Mouse (Mus musculus): Measurements from ENCODE around the gene BC049352. TPM values are rescaled to one million over a fixed set of nuclear protein-coding genes. Genes with fewer than 3 reads are reported as not detected.

Gene BC049352
- total RNA-seq (2015; ENCODE audit: low replicate concordance): not detected in 2 replicates
- total RNA-seq (2017; ENCODE audit: low replicate concordance): not detected in 2 replicates

- ATAC-seq (replicated peaks; ENCODE audit: low FRiP score, poor library complexity, severe bottlenecking): no peak
These were observed at the start of gene BC049352 for GRCm38 (mm10) chr9:45181770-45182169. Gene BC049352 (plus strand): TSS chr9:45182007.

- no peak for ATAC-seq (replicated peaks; ENCODE audit: low FRiP score, poor library complexity, severe bottlenecking)
These were observed 48.1 kb upstream of the BC049352 start for GRCm38 (mm10) chr9:45133484-45134310.

- no peak for ATAC-seq (replicated peaks; ENCODE audit: low FRiP score, poor library complexity, severe bottlenecking)
These were observed 45.2 kb upstream of the BC049352 start for GRCm38 (mm10) chr9:45136442-45137169.

GRCm38 (mm10) chr9:45138191-45139032, 43.4 kb upstream of the BC049352 start, which contains the start of gene Scn4b:
Gene Scn4b (plus strand): TSS chr9:45138395.
- ATAC-seq (replicated peaks; ENCODE audit: low FRiP score, poor library complexity, severe bottlenecking): no peak

- no peak for ATAC-seq (replicated peaks; ENCODE audit: low FRiP score, poor library complexity, severe bottlenecking)
These were observed 42.7 kb upstream of the BC049352 start for GRCm38 (mm10) chr9:45139082-45139481.

- ATAC-seq (replicated peaks; ENCODE audit: low FRiP score, poor library complexity, severe bottlenecking): no peak
These were observed 40.9 kb upstream of the BC049352 start for GRCm38 (mm10) chr9:45140945-45141344.

GRCm38 (mm10) chr9:45142686-45143085, 39.1 kb upstream of the BC049352 start:
- ATAC-seq (replicated peaks; ENCODE audit: low FRiP score, poor library complexity, severe bottlenecking): no peak

- no peak for ATAC-seq (replicated peaks; ENCODE audit: low FRiP score, poor library complexity, severe bottlenecking)
These were observed 36.1 kb upstream of the BC049352 start for GRCm38 (mm10) chr9:45145533-45146266.

GRCm38 (mm10) chr9:45146267-45146597, 35.6 kb upstream of the BC049352 start:
- ATAC-seq (replicated peaks; ENCODE audit: low FRiP score, poor library complexity, severe bottlenecking): no peak

GRCm38 (mm10) chr9:45150933-45151332, 30.9 kb upstream of the BC049352 start:
- no peak for ATAC-seq (replicated peaks; ENCODE audit: low FRiP score, poor library complexity, severe bottlenecking)

- no peak for ATAC-seq (replicated peaks; ENCODE audit: low FRiP score, poor library complexity, severe bottlenecking)
These were observed 28.4 kb upstream of the BC049352 start for GRCm38 (mm10) chr9:45153361-45153760.

- no peak for ATAC-seq (replicated peaks; ENCODE audit: low FRiP score, poor library complexity, severe bottlenecking)
These were observed 13.9 kb upstream of the BC049352 start for GRCm38 (mm10) chr9:45167903-45168302.

- no peak for ATAC-seq (replicated peaks; ENCODE audit: low FRiP score, poor library complexity, severe bottlenecking)
These were observed 11.7 kb upstream of the BC049352 start for GRCm38 (mm10) chr9:45170150-45170549.

- ATAC-seq (replicated peaks; ENCODE audit: low FRiP score, poor library complexity, severe bottlenecking): no peak
These were observed 10.7 kb upstream of the BC049352 start for GRCm38 (mm10) chr9:45171073-45171610.

GRCm38 (mm10) chr9:45173475-45173874, 8.3 kb upstream of the BC049352 start:
- no peak for ATAC-seq (replicated peaks; ENCODE audit: low FRiP score, poor library complexity, severe bottlenecking)

- ATAC-seq (replicated peaks; ENCODE audit: low FRiP score, poor library complexity, severe bottlenecking): no peak
These were observed 2.5 kb upstream of the BC049352 start for GRCm38 (mm10) chr9:45179282-45179681.

- no peak for ATAC-seq (replicated peaks; ENCODE audit: low FRiP score, poor library complexity, severe bottlenecking)
These were observed 714 bp downstream of the BC049352 start for GRCm38 (mm10) chr9:45182521-45182920.

GRCm38 (mm10) chr9:45183266-45183665, 1.5 kb downstream of the BC049352 start:
- no peak for ATAC-seq (replicated peaks; ENCODE audit: low FRiP score, poor library complexity, severe bottlenecking)

- no peak for ATAC-seq (replicated peaks; ENCODE audit: low FRiP score, poor library complexity, severe bottlenecking)
These were observed 3.4 kb downstream of the BC049352 start for GRCm38 (mm10) chr9:45185250-45185649.
